Mouse (Mus musculus): ENCODE measurements around the gene Slc38a9.

Slc38a9 gene

GRCm38 (mm10) chr13:112745936-112746694 is 85.6 kb downstream of the Slc38a9 start:
- ATAC-seq (ENCODE audit: low TSS enrichment), result no peak

- no peak for ATAC-seq (ENCODE audit: low TSS enrichment)
These were observed 86.1 kb downstream of the Slc38a9 start for GRCm38 (mm10) chr13:112746695-112747055.

- no peak for ATAC-seq (ENCODE audit: low TSS enrichment)
These were observed 87.4 kb downstream of the Slc38a9 start for GRCm38 (mm10) chr13:112747808-112748430.

- no peak for ATAC-seq (ENCODE audit: low TSS enrichment)
These were observed 88.4 kb downstream of the Slc38a9 start for GRCm38 (mm10) chr13:112748808-112749510.

GRCm38 (mm10) chr13:112749881-112750280 is 89.3 kb downstream of the Slc38a9 start:
- no peak for ATAC-seq (ENCODE audit: low TSS enrichment)

GRCm38 (mm10) chr13:112751454-112752308 is 91.1 kb downstream of the Slc38a9 start:
- no peak; the same call in 1 of the 2 replicates for ATAC-seq (ENCODE audit: low TSS enrichment)

GRCm38 (mm10) chr13:112752309-112752975 is 91.9 kb downstream of the Slc38a9 start:
- no peak for ATAC-seq (ENCODE audit: low TSS enrichment)

GRCm38 (mm10) chr13:112753522-112753921 is 93.0 kb downstream of the Slc38a9 start:
- no peak for ATAC-seq (ENCODE audit: low TSS enrichment)

- ATAC-seq (ENCODE audit: low TSS enrichment), result peak; percentile 29; the same call in 1 of the 2 replicates
These were observed 94.3 kb downstream of the Slc38a9 start for GRCm38 (mm10) chr13:112754871-112755270.

GRCm38 (mm10) chr13:112755507-112756010 is 95.0 kb downstream of the Slc38a9 start:
- peak; percentile 56 for ATAC-seq (ENCODE audit: low TSS enrichment)

- no peak for ATAC-seq (ENCODE audit: low TSS enrichment)
These were observed 96.8 kb downstream of the Slc38a9 start for GRCm38 (mm10) chr13:112757395-112757794.

GRCm38 (mm10) chr13:112758546-112759090 is 98.1 kb downstream of the Slc38a9 start:
- ATAC-seq (ENCODE audit: low TSS enrichment), result no peak

GRCm38 (mm10) chr13:112759364-112759763 is 98.8 kb downstream of the Slc38a9 start:
- no peak for ATAC-seq (ENCODE audit: low TSS enrichment)

GRCm38 (mm10) chr13:112759777-112760537 is 99.4 kb downstream of the Slc38a9 start:
- ATAC-seq (ENCODE audit: low TSS enrichment), result no peak

- ATAC-seq (ENCODE audit: low TSS enrichment), result no peak
These were observed 100.0 kb downstream of the Slc38a9 start for GRCm38 (mm10) chr13:112760538-112760881.

GRCm38 (mm10) chr13:112761787-112762186 is 101.2 kb downstream of the Slc38a9 start:
- ATAC-seq (ENCODE audit: low TSS enrichment), result no peak

- ATAC-seq (ENCODE audit: low TSS enrichment), result no peak
These were observed 102.0 kb downstream of the Slc38a9 start for GRCm38 (mm10) chr13:112762548-112762947.

GRCm38 (mm10) chr13:112763531-112764091 is 103.1 kb downstream of the Slc38a9 start:
- ATAC-seq (ENCODE audit: low TSS enrichment), result no peak

- no peak for ATAC-seq (ENCODE audit: low TSS enrichment)
These were observed 104.0 kb downstream of the Slc38a9 start for GRCm38 (mm10) chr13:112764556-112764955.

GRCm38 (mm10) chr13:112765654-112766053 is 105.1 kb downstream of the Slc38a9 start:
- ATAC-seq (ENCODE audit: low TSS enrichment), result no peak

Measured in frontal cortex, adult (tissue).